Mouse (Mus musculus) granulocyte monocyte progenitor cell, adult 5-6 weeks (primary cell): ENCODE results near the gene Smyd5. TPM values are rescaled to one million over a fixed set of nuclear protein-coding genes. Genes with fewer than 3 reads are reported as not detected.
A peak's percentile ranks its signal among the peaks of the same experiment; 100 is the strongest.

ENCODE experiments used
- ATAC-seq: replicated peaks from 2 replicates; pipeline ENCODE4 v1.8.0; 2016; ENCODE audit warnings: mild to moderate bottlenecking, moderate TSS enrichment, inconsistent platforms; ENCODE audit not compliant: poor library complexity, severe bottlenecking
- total RNA-seq, 2 experiments: library from RNA; stranded (forward) in 1 of 2; stranded (reverse) in 1 of 2; fragments of 200-712, 200-1000 nt in 1 of 2; fragments of >200 nt in 1 of 2; fragmentation: Nextera tagmentation in 1 of 2; gene quantifications; 2 replicates each; pipeline ENCODE4 v1.2.3; 2014 to 2017

Smyd5 gene
- total RNA-seq (2014; fragmentation: Nextera tagmentation) (54.1 and 64.2 TPM in 2 replicates), total RNA-seq (2017) (50.5 and 56.3 TPM in 2 replicates)

- peak; percentile 91 for ATAC-seq
Measured at GRCm38 (mm10) chr6:85431842-85432431, at the start of gene Smyd5. Gene Smyd5 (plus strand): TSS chr6:85431989.

GRCm38 (mm10) chr6:85382791-85383190, 49.0 kb upstream of the Smyd5 start:
- ATAC-seq = no peak

GRCm38 (mm10) chr6:85388608-85389007, 43.2 kb upstream of the Smyd5 start:
- no peak for ATAC-seq

- ATAC-seq = peak; percentile 68
Measured at GRCm38 (mm10) chr6:85391803-85392202, 40.0 kb upstream of the Smyd5 start.

- no peak for ATAC-seq
Measured at GRCm38 (mm10) chr6:85395360-85395759, 36.4 kb upstream of the Smyd5 start.

- peak; percentile 77 for ATAC-seq
Measured at GRCm38 (mm10) chr6:85397165-85397564, 34.6 kb upstream of the Smyd5 start.

GRCm38 (mm10) chr6:85399715-85400114, 32.1 kb upstream of the Smyd5 start:
- no peak for ATAC-seq

GRCm38 (mm10) chr6:85402613-85403012, 29.2 kb upstream of the Smyd5 start:
- ATAC-seq = 0 out of 2 replicates have a peak, but pooled peaks have one; percentile 35

GRCm38 (mm10) chr6:85403039-85403438, 28.8 kb upstream of the Smyd5 start:
- no peak for ATAC-seq

GRCm38 (mm10) chr6:85409003-85409402, 22.8 kb upstream of the Smyd5 start:
- no peak for ATAC-seq

- peak; percentile 84 for ATAC-seq
Measured at GRCm38 (mm10) chr6:85410771-85411273, 21.0 kb upstream of the Smyd5 start.

- ATAC-seq = no peak
Measured at GRCm38 (mm10) chr6:85415829-85416228, 16.0 kb upstream of the Smyd5 start.

- ATAC-seq = no peak
Measured at GRCm38 (mm10) chr6:85419150-85419549, 12.6 kb upstream of the Smyd5 start.

- ATAC-seq = no peak
Measured at GRCm38 (mm10) chr6:85423836-85424379, 7.9 kb upstream of the Smyd5 start, which contains the start of gene Noto. Gene Noto (plus strand): TSS chr6:85423886.

- ATAC-seq = no peak
Measured at GRCm38 (mm10) chr6:85431274-85431841, 431 bp upstream of the Smyd5 start.

GRCm38 (mm10) chr6:85433865-85434264, 2.1 kb downstream of the Smyd5 start:
- peak; percentile 74 for ATAC-seq

GRCm38 (mm10) chr6:85436204-85436603, 4.4 kb downstream of the Smyd5 start:
- no peak; the same call in 1 of the 2 replicates for ATAC-seq

- no peak for ATAC-seq
Measured at GRCm38 (mm10) chr6:85436631-85437030, 4.8 kb downstream of the Smyd5 start.

GRCm38 (mm10) chr6:85441142-85441541, 9.4 kb downstream of the Smyd5 start:
- ATAC-seq = no peak

GRCm38 (mm10) chr6:85443488-85444233, 11.9 kb downstream of the Smyd5 start:
- no peak for ATAC-seq
